Mouse (Mus musculus) heart, postnatal 0 days (tissue): ENCODE results near the gene Leng8. TPM values are rescaled to one million over a fixed set of nuclear protein-coding genes. Genes with fewer than 3 reads are reported as not detected.

Source experiments
- ATAC-seq: fragments of 200-750 bp; cut with Nextera tagmentation; 2 replicates; pipeline ENCODE4 v1.8.0; 2017; ENCODE audit warnings: low read depth, moderate number of reproducible peaks, moderate library complexity; ENCODE audit not compliant: insufficient read depth
- DNase-seq: peaks from one replicate; pipeline ENCODE4 v3.0.0-alpha.2; 2016; ENCODE audit warnings: low spot score
- H3K27ac ChIP-seq: fragments of 300-500 bp; sonication (generic); 2 replicates; pipeline ENCODE4 v1.5.1; 2014; ENCODE audit warnings: low read depth, mild to moderate bottlenecking
- H3K27me3 ChIP-seq: fragments of 300-500 bp; sonication (generic); 2 replicates; pipeline ENCODE4 v1.6.1; 2014; ENCODE audit warnings: low read length, mixed read lengths; ENCODE audit not compliant: control insufficient read depth, insufficient read depth
- H3K36me3 ChIP-seq: fragments of 300-500 bp; sonication (generic); replicated peaks from 2 replicates; pipeline ENCODE4 v1.6.1; 2014; ENCODE audit warnings: low read length, mixed read lengths; ENCODE audit not compliant: control insufficient read depth, insufficient read depth
- H3K4me1 ChIP-seq: fragments of 300-500 bp; sonication (generic); 2 replicates; pipeline ENCODE4 v1.6.1; 2014; ENCODE audit warnings: antibody characterized with exemption; ENCODE audit not compliant: control insufficient read depth, insufficient read depth
- H3K4me2 ChIP-seq: fragments of 300-500 bp; sonication (generic); 2 replicates; pipeline ENCODE4 v1.6.1; 2014; ENCODE audit warnings: low read depth, mild to moderate bottlenecking, low read length, moderate library complexity
- H3K4me3 ChIP-seq: fragments of 300-500 bp; sonication (generic); 2 replicates; pipeline ENCODE4 v1.5.1; 2014; ENCODE audit warnings: low read depth, low read length
- H3K9ac ChIP-seq: fragments of 300-500 bp; sonication (generic); replicated peaks from 2 replicates; pipeline ENCODE4 v1.6.1; 2014; ENCODE audit warnings: low read depth, low read length, mixed read lengths
- H3K9me3 ChIP-seq: fragments of 300-500 bp; sonication (generic); replicated peaks from 2 replicates; pipeline ENCODE4 v1.6.1; 2016; ENCODE audit warnings: low read length; ENCODE audit not compliant: control insufficient read depth
- CTCF ChIP-seq: IDR thresholded peaks from 2 replicates; pipeline ENCODE4 v1.5.1; 2016; ENCODE audit warnings: antibody characterized with exemption, control low read depth, low read depth
- EP300 ChIP-seq: IDR thresholded peaks from 2 replicates; pipeline ENCODE4 v1.6.1; 2016; ENCODE audit warnings: antibody characterized with exemption, low read depth
- WGBS: fragments of 180-500 bp; shearing (Covaris S2); extraction: QIAGEN DNeasy Blood & Tissue Kit; methylation state at CpG from one replicate; pipeline ENCODE4 v1.1.7; 2014; 5-methylcytosine and 5-hydroxymethylcytosine counted together
- polyA plus RNA-seq: library from polyadenylated mRNA; unstranded; fragments of >200 nt; fragmentation: Nextera tagmentation; extraction: Ambion mirVana; gene quantifications from 2 replicates; pipeline ENCODE4 v1.2.1, GENCODE M21; 2015
- total RNA-seq: library from RNA; depleted of rRNA; stranded (reverse); fragments of >200 nt; gene quantifications from 2 replicates; pipeline ENCODE4 v1.2.3, GENCODE M21; 2014; ENCODE audit warnings: low replicate concordance; rRNA removed

Gene Leng8
- total RNA-seq (112 and 139 TPM in 2 replicates), polyA plus RNA-seq (12.9 and 16.0 TPM in 2 replicates)

DNA sequence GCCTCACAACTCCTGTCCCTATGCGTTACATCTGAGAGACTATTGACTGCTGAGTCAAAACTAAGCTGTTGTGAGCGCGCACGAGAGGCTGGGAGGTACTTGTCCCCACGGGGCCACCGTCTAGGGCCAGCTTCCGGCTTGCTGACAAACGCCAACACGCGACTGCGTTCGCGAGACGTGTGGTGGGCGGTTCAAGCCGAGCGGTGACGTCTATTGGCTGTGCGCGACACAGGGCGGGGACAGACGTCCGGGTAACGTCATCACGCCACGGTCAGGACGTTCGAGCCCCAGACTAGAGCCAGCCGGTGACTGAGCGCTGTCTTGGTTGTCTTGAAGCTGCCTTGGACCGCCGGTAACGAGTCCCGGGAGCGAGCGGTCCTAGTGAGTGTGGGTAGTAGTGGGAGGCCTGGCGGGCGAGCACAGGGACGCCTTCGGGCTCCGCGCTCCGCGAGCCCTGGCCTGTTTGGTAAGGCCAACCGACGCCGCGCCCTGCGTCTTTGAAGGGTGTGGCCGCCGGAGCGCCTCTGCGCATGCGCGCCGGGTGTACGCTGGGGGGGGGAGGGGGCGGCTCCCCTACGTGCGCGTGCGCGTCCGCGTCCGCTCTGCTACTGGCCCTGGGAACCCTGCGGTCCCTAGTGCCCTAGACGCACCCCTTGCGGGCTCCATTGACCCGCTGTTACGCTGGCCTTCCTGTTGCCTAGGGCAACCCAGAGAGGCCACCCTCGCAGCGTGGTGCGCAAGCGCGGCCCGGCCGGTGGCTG lies at the start of gene Leng8:
Leng8 (plus strand) TSS at position 269 of the 761 bp plus-strand sequence.
- no peaks in the 10 kb centered on the region for H3K9me3 ChIP-seq
- H3K4me2 ChIP-seq, result peak within 1 kb of the TSS; percentile 80
- TF ChIP-seq EP300, result peak; percentile 93
- TF ChIP-seq CTCF, result peak; percentile 5; the same call in 1 of the 2 replicates
- ATAC-seq, result peak; percentile 99
- H3K4me3 ChIP-seq, result peak within 1 kb of the TSS; percentile 58
- peak within 1 kb of the TSS; percentile 94 for H3K27ac ChIP-seq
- no peaks in the 10 kb centered on the region for H3K27me3 ChIP-seq
- peaks cover 7% of the 10 kb centered on the region; the same call in 1 of the 2 replicates for H3K4me1 ChIP-seq
- H3K9ac ChIP-seq, result peak within 1 kb of the TSS; percentile 73
- DNase-seq, result peak; percentile 97
- peaks cover 39% of the 10 kb centered on the region for H3K36me3 ChIP-seq
- WGBS, result under 1% methylated on average over 78 of the region's 78 CpGs

DNA sequence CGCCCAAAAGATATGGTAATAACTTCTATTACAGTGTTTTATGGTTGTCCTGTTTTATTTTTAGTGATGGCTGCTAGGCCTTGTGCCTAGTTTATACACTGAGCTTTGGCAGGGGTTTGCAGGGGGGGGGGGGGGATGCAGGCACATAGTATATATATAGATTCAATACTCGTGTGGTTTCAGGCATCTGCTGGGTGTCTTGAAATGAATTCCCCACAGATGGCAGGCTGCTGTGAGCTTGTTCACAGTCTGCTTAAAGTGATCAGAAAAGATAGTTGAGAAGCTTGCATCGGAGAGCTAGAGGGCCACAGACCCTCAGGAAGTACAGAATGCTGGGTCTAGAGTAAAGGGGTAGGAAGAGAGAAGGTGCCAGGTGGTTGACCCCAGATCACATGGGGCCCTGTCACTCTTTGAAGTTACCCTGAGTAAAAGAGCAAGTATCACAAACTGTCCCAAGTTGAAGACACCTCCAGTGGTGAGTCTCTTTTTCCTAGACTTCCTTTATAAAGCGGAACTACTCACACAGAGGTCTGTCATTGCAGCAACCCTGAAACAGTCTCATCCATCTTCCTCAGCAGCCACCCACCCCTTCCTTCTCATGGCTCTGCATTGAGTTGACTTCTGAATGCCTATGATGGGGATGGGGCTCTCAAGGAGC lies 49.5 kb upstream of the Leng8 start:
- WGBS, result 57% methylated on average over 4 of the region's 4 CpGs
- TF ChIP-seq CTCF (no peak), EP300 (no peak)
- H3K27ac ChIP-seq, result no peak overlapping the region
- no peak overlapping the region for H3K9ac ChIP-seq
- ATAC-seq (no peak), DNase-seq (no peak)
- no peaks in the 10 kb centered on the region for H3K36me3 ChIP-seq
- no peak overlapping the region for H3K4me2 ChIP-seq
- no peak overlapping the region for H3K4me3 ChIP-seq
- H3K27me3 ChIP-seq, result no peaks in the 10 kb centered on the region
- no peaks in the 10 kb centered on the region; the same call in 1 of the 2 replicates for H3K4me1 ChIP-seq
- no peaks in the 10 kb centered on the region for H3K9me3 ChIP-seq

DNA sequence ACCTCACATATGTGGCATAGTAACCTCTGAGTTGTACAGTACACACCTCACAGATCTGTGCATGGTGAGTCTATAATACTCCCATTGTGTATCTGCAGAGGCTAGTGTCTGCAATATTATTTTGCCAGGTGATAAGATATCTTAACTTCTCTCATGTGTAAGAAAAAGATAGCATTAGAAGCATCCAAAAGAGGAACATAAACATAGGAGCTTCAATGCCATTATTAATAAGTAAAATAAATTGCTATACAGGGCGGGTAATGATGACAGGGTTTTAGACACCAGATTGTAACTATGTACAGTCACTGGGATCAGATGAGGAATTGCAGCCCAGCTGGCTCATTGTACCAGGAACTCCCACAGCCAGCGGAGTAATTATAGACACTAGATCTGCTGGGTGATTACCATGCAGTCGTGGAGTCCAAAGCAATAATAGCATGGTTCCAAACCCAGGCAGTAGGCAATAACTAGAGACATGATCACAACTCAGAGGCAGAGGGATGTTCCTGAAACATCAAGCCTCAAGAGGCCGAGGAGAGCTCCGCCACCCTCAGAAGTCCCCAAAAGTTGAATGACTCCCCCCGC lies 48.9 kb upstream of the Leng8 start:
- Histone ChIP-seq H3K36me3 (no peaks in the 10 kb centered on the region), H3K27me3 (no peaks in the 10 kb centered on the region), H3K4me3 (no peak overlapping the region), H3K4me1 (no peaks in the 10 kb centered on the region; the same call in 1 of the 2 replicates), H3K9me3 (no peaks in the 10 kb centered on the region), H3K27ac (no peak overlapping the region), H3K9ac (no peak overlapping the region), H3K4me2 (no peak overlapping the region)
- DNase-seq (no peak), ATAC-seq (no peak)
- TF ChIP-seq CTCF, result no peak
- TF ChIP-seq EP300, result no peak
- 71% methylated on average over 6 of the region's 6 CpGs for WGBS

DNA sequence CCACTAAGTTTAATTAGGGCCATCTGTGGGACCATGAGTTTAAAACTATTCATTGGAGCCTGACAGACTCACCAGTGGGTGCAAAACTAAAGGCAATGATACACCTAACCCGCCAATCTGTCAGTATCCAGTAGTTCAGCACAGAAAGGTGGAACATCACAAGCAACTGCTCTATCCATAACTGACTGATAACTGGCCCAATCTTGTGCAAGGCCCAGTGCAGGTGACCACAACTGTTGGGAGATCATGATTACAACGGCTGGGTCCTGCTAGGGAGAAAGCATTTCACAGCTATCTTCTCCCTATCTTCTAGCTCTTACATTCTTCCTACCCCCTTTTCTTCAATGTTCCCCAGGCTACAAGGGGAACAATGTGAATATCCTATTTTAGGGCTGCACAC lies 48.2 kb upstream of the Leng8 start:
- Histone ChIP-seq H3K27ac (no peak overlapping the region), H3K36me3 (no peaks in the 10 kb centered on the region), H3K9me3 (no peaks in the 10 kb centered on the region), H3K4me3 (no peak overlapping the region), H3K9ac (no peak overlapping the region), H3K27me3 (no peaks in the 10 kb centered on the region), H3K4me1 (no peaks in the 10 kb centered on the region; the same call in 1 of the 2 replicates), H3K4me2 (no peak overlapping the region)
- TF ChIP-seq EP300 (no peak), CTCF (no peak)
- 52% methylated on average over 2 of the region's 2 CpGs for WGBS
- DNase-seq (no peak), ATAC-seq (no peak)

DNA sequence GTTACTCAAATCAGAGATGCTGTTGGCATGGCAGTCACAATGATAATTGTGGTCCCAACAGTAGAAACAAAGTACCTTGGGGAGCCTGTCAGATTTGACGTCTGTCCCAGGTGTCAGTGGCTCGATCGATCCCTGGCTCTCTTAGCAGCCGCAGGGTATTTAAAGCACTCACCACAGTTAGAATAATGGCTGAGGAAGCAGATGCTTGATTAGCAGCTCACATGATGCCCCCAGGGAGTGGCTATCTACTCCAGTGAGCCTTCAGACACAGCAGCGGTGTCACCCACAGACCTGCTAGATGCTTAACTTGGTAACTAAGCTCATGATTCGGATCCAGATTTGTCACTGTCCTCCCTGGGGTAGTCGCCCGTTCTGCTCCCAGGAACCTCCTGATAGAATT lies 45.7 kb upstream of the Leng8 start:
- H3K27me3 ChIP-seq, result no peaks in the 10 kb centered on the region
- WGBS, result 20% methylated on average over 8 of the region's 8 CpGs
- H3K4me1 ChIP-seq, result no peaks in the 10 kb centered on the region; the same call in 1 of the 2 replicates
- H3K27ac ChIP-seq, result no peak overlapping the region
- no peak overlapping the region for H3K4me2 ChIP-seq
- DNase-seq (no peak), ATAC-seq (no peak)
- no peaks in the 10 kb centered on the region for H3K36me3 ChIP-seq
- H3K9ac ChIP-seq, result no peak overlapping the region
- H3K9me3 ChIP-seq, result no peaks in the 10 kb centered on the region
- H3K4me3 ChIP-seq, result no peak overlapping the region
- TF ChIP-seq EP300, result no peak
- TF ChIP-seq CTCF, result no peak
